Mouse (Mus musculus) CH12.LX (cell line): ENCODE data around the gene Kcnj6.

ENCODE experiments used
- CHD2 ChIP-seq: IDR thresholded peaks from 2 replicates; pipeline ENCODE4 v1.6.1; 2011; ENCODE audit warnings: low read length, improper control_type of control experiment
- CTCF ChIP-seq, 2 experiments: IDR thresholded peaks in 1 of 2; conservative IDR thresholded peaks in 1 of 2; 2 replicates each; pipeline ENCODE4 v1.5.1; 2011 to 2012; ENCODE audit warnings: low read depth in 2 of 2, low read length in 2 of 2, improper control_type of control experiment in 1 of 2, inconsistent platforms in 1 of 2, mild to moderate bottlenecking in 1 of 2, moderate library complexity in 1 of 2
- E2F4 ChIP-seq: IDR thresholded peaks from 2 replicates; pipeline ENCODE4 v1.6.1; 2011; ENCODE audit warnings: low read depth, low read length, improper control_type of control experiment; ENCODE audit not compliant: insufficient replicate concordance
- EP300 ChIP-seq: IDR thresholded peaks from 2 replicates; pipeline ENCODE4 v1.6.1; 2011; ENCODE audit warnings: low read length, improper control_type of control experiment
- HCFC1 ChIP-seq: IDR thresholded peaks from 2 replicates; pipeline ENCODE4 v1.6.1; 2012; ENCODE audit warnings: low read depth, mild to moderate bottlenecking, inconsistent platforms, low read length, improper control_type of control experiment
- MAFK ChIP-seq: IDR thresholded peaks from 2 replicates; pipeline ENCODE4 v1.6.1; 2011; ENCODE audit warnings: low read length, improper control_type of control experiment; ENCODE audit not compliant: insufficient replicate concordance
- NRF1 ChIP-seq: IDR thresholded peaks from 2 replicates; pipeline ENCODE4 v1.6.1; 2014; ENCODE audit warnings: low read depth, mild to moderate bottlenecking, inconsistent platforms, low read length, improper control_type of control experiment, moderate library complexity
- POLR2A ChIP-seq: IDR thresholded peaks from 2 replicates; pipeline ENCODE4 v1.6.1; 2011; ENCODE audit warnings: low read depth, mild to moderate bottlenecking, improper control_type of control experiment, low read length
- POLR2AphosphoS2 ChIP-seq: IDR thresholded peaks from 2 replicates; pipeline ENCODE4 v1.6.1; 2011; ENCODE audit warnings: low read depth, low read length, improper control_type of control experiment
- SIN3A ChIP-seq: IDR thresholded peaks from 2 replicates; pipeline ENCODE4 v1.6.1; 2012; ENCODE audit warnings: low read length, improper control_type of control experiment, inconsistent platforms
- UBTF ChIP-seq: IDR thresholded peaks from 2 replicates; pipeline ENCODE4 v1.6.1; 2012; ENCODE audit warnings: low read depth, mild to moderate bottlenecking, inconsistent platforms, low read length, improper control_type of control experiment, moderate library complexity
- USF2 ChIP-seq: conservative IDR thresholded peaks from 2 replicates; pipeline ENCODE4 v1.6.1; 2011; ENCODE audit warnings: low read depth, low read length, improper control_type of control experiment
- ZC3H11A ChIP-seq: IDR thresholded peaks from 2 replicates; pipeline ENCODE4 v1.6.1; 2012; ENCODE audit warnings: low read depth, mild to moderate bottlenecking, inconsistent platforms, low read length, improper control_type of control experiment
- ZKSCAN1 ChIP-seq: IDR thresholded peaks from 2 replicates; pipeline ENCODE4 v1.6.1; 2012; ENCODE audit warnings: low read depth, inconsistent platforms, low read length, improper control_type of control experiment, borderline replicate concordance

DNA sequence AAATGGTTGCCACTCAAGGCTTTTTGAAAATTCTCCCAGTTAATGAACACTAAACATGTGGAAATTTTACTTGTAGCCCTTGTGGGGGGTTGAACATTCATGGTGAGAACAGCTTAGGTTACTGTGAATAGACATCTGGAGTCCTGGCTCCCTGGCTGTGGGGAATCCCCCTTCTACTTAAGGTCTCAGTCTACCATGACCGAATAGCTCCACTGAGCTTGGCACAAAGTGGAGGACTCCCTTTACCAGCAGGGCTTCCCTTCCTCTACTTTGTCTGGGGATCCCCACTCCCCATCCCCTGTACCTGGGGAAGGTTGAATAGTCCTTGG lies 260.2 kb downstream of the Kcnj6 start:
- TF ChIP-seq CTCF (conservative IDR thresholded peaks at IDR 0.05 in 1 of 2, IDR thresholded peaks at IDR 0.05 in 1 of 2; ENCODE audit: low read depth in 2 of 2, low read length in 2 of 2) (no peak), SIN3A (peak; percentile 57; the same call in 1 of the 2 replicates), CHD2 (peak; percentile 78), MAFK (0 out of 2 replicates have a peak, but pooled peaks have one; percentile 52), NRF1 (no peak), UBTF (no peak), POLR2A (no peak), ZKSCAN1 (no peak), POLR2AphosphoS2 (no peak), ZC3H11A (no peak), HCFC1 (no peak), USF2 (no peak), EP300 (peak; percentile 86; the same call in 1 of the 2 replicates), E2F4 (no peak)
